Mouse (Mus musculus): ENCODE measurements at regions not wholly inside any gene's neighbourhood (a gene's known extent, or its start where the extent isn't known, plus 50 kb on each side); places are given as distances from the start of the nearest gene placed in this dataset.
"Not testable (repeated sequence)": the region's sequence is repeated elsewhere in the genome, so short reads cannot be mapped to it uniquely, and the experiment has no call there.

DNA sequence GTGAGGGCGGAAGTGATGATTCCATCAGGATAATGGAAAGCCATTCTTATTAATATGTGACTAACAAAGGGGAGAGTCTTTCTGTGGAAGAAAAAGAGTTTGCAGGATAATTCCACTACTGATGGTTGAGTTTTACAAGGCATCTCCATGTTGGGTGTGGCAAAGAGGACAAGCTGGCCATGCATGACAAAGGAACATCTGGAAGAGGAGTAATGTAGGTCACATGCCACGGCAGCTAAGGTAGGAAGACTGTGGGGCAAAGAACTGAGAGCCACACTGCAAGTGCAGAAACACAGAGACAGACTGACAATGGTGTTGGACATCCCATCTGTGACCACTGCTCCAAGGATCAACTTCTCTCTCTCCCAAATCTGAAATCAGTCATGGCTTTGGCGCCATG is 196.4 kb upstream of the Gdi2 start:
- H3K9ac ChIP-seq (replicated peaks) = no peak overlapping the region
- no peak overlapping the region for H3K4me2 ChIP-seq (replicated peaks)
- H3K4me1 ChIP-seq = no peaks in the 10 kb centered on the region
- ATAC-seq (replicated peaks) = no peak
- no peak overlapping the region for H3K4me3 ChIP-seq
- 74% methylated on average over 3 of the region's 3 CpGs for WGBS
- peaks cover 22% of the 10 kb centered on the region; the same call in 1 of the 2 replicates for H3K9me3 ChIP-seq
- H3K27ac ChIP-seq (replicated peaks) = no peak overlapping the region
- no peaks in the 10 kb centered on the region for H3K27me3 ChIP-seq
- H3K36me3 ChIP-seq = no peaks in the 10 kb centered on the region

DNA sequence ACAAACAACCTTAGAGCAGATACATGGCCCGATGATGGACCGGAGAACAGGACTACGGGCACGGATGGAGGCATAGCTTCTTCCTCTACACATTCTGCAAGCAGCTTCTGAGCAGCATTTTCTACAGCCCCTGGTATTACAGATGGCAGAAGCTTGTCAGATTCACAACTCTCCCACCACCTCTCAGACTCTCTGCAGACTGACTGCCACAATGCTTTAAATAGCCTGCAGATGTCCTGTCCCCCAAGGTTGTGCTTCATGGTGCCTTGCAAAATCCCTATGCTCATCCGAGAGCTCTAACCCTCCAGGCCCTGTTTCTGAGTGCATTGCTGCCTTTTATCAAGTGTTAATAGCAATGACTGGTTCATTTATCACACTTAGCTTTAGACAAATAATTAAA is 194.3 kb upstream of the Gdi2 start:
- 92% methylated on average over 5 of the region's 5 CpGs for WGBS
- peaks cover 15% of the 10 kb centered on the region; the same call in 1 of the 2 replicates for H3K9me3 ChIP-seq
- no peak for ATAC-seq (replicated peaks)

DNA sequence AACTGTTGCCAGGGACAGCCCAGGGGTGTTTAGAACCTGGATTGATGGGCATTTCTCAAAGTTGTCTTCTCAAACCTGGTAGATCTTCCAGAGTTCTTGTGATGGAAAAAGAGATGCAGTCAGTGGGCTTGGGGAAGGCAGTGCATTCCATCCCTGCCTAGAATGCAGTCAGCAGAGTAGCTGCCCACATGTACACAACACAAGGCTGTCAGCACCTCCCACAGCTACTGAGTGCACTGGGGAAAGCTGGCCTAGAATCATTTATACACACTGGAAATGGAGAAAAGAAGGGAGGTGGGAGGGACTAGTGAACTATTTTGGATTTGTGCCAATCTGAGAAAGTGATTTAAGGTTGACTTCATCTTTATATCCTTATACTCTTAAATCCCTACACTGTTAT is 183.0 kb upstream of the Gdi2 start:
- H3K9me3 ChIP-seq; H3K4me2 ChIP-seq (replicated peaks); H3K9ac ChIP-seq (replicated peaks); H3K4me3 ChIP-seq; H3K36me3 ChIP-seq; H3K27ac ChIP-seq (replicated peaks); ATAC-seq (replicated peaks): not testable (repeated sequence)
- H3K27me3 ChIP-seq = peaks cover 30% of the 10 kb centered on the region
- H3K4me1 ChIP-seq = peaks cover 17% of the 10 kb centered on the region

More for the DNA sequence above, 194.3 kb upstream of the Gdi2 start:
- Histone ChIP-seq H3K9ac (replicated peaks) (no peak overlapping the region), H3K4me1 (no peaks in the 10 kb centered on the region), H3K36me3 (no peaks in the 10 kb centered on the region), H3K4me2 (replicated peaks) (no peak overlapping the region), H3K27ac (replicated peaks) (no peak overlapping the region), H3K4me3 (no peak overlapping the region), H3K27me3 (no peaks in the 10 kb centered on the region)

DNA sequence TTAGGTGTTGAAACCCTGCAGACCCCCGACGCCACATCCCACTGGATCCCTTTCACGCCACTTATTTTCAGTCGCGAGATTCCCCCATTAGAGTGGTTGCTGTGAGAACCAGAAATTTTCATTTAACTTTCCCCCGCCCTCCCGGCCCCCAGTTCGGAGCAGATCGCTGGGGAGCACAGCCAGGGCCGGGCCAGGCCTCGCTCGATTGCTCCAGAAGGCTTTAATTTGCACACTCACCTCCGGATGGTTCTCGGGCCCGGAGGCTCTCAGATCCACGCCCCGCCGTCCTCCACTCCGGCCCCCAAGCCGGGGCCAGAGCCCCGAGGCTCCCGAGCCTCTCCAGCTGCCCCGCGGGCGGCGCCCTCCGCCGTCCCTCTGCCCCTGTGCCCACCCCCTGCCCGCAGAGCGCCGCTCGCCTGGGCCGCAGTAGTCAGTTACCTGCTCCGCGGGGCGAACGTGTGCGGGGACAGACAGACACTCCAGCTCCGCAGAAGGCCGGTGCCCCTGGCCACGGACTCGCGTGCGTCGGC is 179.7 kb upstream of the Gdi2 start:
- Histone ChIP-seq H3K4me3 (peak overlapping the region; percentile 41), H3K4me1 (peaks cover 31% of the 10 kb centered on the region), H3K9ac (replicated peaks) (no peak overlapping the region), H3K27ac (replicated peaks) (no peak overlapping the region), H3K4me2 (replicated peaks) (peak overlapping the region; percentile 73), H3K9me3 (no peaks in the 10 kb centered on the region), H3K27me3 (peaks cover 46% of the 10 kb centered on the region), H3K36me3 (no peaks in the 10 kb centered on the region)
- no peak; the same call in 1 of the 2 replicates for ATAC-seq (replicated peaks)
- WGBS = 2% methylated on average over 45 of the region's 45 CpGs

DNA sequence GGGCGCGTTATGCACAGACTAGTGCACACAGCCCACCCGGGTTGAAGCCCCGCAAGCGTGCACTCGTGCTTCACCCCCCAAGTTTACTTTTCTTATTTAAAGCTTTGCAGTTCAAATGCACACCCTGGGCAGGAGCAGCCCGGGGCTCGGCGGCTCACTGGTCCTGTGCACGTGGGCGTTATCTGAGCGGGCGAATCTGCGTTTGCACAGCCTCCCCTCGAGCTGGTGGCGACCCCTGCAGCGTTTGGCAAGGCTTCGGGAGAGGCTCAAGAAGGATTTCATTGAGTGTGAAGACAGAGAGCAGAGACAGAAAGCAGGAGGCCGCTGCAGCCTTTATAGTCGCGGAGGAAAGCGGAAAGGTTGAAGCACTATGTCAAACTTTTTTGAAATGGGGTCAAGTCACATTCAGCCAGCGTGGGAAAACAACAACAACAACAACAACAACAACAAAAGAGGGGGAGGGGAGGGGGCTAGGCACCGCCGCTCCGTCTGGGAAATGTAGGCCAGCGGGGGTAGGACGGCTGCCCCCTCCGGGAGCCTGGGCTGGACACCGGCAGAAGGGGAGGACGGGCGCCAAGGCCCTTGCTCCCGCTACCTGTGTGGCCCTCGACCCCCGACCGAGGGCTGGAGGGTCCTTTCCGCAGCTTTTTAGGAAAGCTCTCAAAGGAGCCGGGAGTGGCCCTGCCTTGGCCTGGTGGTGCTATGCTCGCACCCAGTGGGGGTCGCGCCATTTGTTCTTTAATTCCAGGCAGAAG is 178.7 kb upstream of the Gdi2 start:
- no peak overlapping the region for H3K27ac ChIP-seq (replicated peaks)
- peaks cover 31% of the 10 kb centered on the region for H3K4me1 ChIP-seq
- no peaks in the 10 kb centered on the region for H3K36me3 ChIP-seq
- peak overlapping the region; percentile 73 for H3K4me2 ChIP-seq (replicated peaks)
- 0 out of 2 replicates have a peak, but pooled peaks have one; percentile 27 for ATAC-seq (replicated peaks)
- H3K27me3 ChIP-seq = peaks cover 46% of the 10 kb centered on the region
- under 1% methylated on average over 41 of the region's 41 CpGs for WGBS
- no peaks in the 10 kb centered on the region for H3K9me3 ChIP-seq
- H3K4me3 ChIP-seq = peak overlapping the region; percentile 41
- H3K9ac ChIP-seq (replicated peaks) = no peak overlapping the region

DNA sequence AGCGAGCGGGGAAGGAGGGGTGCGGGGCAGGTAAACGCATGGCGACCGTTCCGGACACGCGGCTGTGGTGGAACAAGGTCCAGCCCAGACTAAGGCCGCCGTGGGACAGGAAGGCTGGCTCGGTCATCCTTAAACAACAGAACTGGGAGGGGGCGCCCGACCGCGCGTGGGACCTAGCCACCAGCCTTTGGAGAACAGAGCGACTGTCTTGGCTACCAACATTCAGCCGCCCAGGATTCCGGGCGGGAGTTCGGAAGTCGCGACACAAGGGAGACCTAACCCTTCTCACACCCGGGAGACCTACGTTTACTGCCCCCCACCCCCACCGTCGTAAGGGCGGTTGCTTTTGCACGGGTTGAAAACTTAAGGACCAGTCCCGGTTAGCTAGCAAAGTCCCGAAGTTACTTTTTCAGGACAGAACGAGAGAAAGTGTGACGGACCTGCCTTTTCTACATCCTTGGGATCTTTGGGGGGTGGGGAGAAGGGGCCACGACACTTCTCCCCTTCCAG is 178.1 kb upstream of the Gdi2 start:
- WGBS = under 1% methylated on average over 35 of the region's 35 CpGs

DNA sequence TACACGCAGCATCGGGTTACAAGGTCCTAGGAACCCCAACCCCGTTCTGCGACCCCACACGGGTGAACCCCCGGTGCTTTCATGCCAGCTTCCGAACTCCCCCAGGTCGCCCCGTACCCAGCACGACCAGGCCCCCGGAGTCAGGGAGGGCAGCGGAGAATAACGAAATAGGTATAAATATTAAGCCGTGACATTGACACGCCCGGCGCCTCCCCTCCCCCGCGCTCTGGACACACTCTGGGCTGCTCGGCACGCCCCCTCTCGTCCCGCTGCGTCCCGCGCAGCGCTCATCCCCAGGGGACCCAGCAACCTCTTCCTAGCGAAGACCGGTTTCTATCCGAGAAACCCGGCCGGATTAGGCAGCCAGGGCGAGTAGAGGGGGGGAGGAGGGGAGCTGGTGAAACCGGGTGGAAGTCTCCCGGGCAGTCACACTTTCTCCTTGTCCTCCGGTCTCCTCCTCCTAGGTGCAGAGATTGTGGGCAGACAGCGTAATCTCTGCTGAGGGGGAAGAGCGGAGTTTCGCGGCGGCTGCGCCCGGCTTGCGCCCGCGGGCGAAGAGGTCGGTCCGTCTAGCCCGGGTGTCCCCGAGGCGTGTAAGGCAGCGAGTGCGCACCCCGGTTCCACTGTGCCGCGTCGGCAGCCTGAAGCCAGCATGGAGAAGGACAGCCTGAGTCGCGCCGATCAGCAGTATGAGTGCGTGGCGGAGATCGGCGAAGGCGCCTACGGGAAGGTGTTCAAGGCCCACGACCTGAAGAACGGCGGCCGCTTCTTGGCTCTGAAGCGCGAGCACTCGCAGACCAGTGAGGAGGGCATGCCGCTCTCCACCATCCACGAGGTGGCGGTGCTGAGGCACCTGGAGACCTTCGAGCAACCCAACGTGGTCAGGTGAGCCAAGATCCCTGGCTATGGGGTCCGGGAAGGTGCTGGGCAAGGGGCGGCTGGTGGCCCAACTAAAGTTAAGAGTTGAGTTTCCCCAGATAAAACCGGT is 177.1 kb upstream of the Gdi2 start:
- Histone ChIP-seq H3K27ac (replicated peaks) (no peak overlapping the region), H3K9ac (replicated peaks) (peak overlapping the region; percentile 22; the same call in 1 of the 2 replicates), H3K36me3 (no peaks in the 10 kb centered on the region), H3K4me2 (replicated peaks) (peak overlapping the region; percentile 73), H3K27me3 (peaks cover 41% of the 10 kb centered on the region), H3K4me1 (peaks cover 31% of the 10 kb centered on the region), H3K4me3 (peak overlapping the region; percentile 41), H3K9me3 (no peaks in the 10 kb centered on the region)
- WGBS = 1% methylated on average over 81 of the region's 82 CpGs
- peak; percentile 71 for ATAC-seq (replicated peaks)

More for the DNA sequence above, 178.1 kb upstream of the Gdi2 start:
- Histone ChIP-seq H3K4me2 (replicated peaks) (peak overlapping the region; percentile 73), H3K27me3 (peaks cover 46% of the 10 kb centered on the region), H3K4me3 (peak overlapping the region; percentile 41), H3K4me1 (peaks cover 31% of the 10 kb centered on the region)
- H3K27ac ChIP-seq (replicated peaks); H3K9me3 ChIP-seq; H3K9ac ChIP-seq (replicated peaks); H3K36me3 ChIP-seq: not testable (repeated sequence)
- peak; percentile 44; the same call in 1 of the 2 replicates for ATAC-seq (replicated peaks)

DNA sequence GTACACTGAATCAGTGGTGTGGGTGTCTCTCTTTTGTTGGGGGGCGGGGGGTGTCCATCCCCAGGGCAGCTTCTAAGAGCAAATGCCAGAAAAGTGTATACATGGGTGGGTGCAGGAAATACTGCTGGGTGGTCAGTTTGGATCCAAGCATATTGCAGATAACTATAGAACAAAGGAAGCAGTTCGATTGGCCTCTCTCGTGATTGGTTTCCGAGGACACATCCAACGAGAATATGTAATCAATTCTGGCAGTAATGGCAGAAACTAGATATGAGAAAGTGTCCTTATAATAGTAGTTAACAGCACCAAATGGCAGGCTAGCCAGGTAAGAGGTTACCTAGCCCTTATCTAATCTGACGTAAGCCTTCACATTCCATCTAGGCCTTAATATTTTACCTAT is 165.2 kb upstream of the Gdi2 start:
- Histone ChIP-seq H3K36me3 (no peaks in the 10 kb centered on the region), H3K4me2 (replicated peaks) (no peak overlapping the region), H3K4me3 (no peak overlapping the region), H3K9me3 (no peaks in the 10 kb centered on the region), H3K4me1 (no peaks in the 10 kb centered on the region), H3K27me3 (no peaks in the 10 kb centered on the region), H3K27ac (replicated peaks) (no peak overlapping the region), H3K9ac (replicated peaks) (no peak overlapping the region)
- WGBS = 68% methylated on average over 6 of the region's 6 CpGs
- no peak for ATAC-seq (replicated peaks)

DNA sequence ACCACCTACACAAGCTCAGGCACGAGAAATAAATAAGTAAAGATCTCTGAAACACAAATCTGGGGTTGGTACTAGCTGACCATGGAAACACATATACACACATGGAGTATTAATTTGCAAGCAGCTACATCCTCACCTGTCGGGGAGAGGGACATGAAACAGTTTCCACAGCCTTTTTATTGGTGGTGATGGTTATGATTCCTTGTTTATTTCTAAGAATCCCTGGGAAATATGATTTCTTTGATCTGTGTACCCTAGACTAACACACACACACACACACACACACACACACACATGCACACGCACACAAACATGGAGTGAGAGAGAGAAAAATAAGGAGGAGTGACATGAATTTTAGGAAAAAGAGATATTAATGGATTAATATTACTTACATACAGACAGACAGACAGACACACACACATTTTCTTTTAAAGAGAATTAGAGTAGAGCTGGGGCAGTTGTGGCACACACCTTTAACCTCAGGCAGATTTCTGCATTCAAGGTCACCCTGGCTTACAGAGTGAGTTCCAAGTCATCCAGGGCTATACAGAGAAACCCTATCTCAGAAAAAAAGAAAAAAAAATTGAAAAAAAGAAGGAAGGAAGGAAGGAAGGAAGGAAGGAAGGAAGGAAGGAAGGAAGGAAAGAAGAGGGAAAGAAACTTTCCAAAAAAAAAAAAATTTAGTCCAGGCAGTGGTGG is 164.2 kb upstream of the Gdi2 start:
- 44% methylated on average over 3 of the region's 3 CpGs for WGBS
- H3K27me3 ChIP-seq; H3K4me2 ChIP-seq (replicated peaks); H3K9me3 ChIP-seq; H3K27ac ChIP-seq (replicated peaks); H3K4me1 ChIP-seq; H3K9ac ChIP-seq (replicated peaks); H3K4me3 ChIP-seq; H3K36me3 ChIP-seq; ATAC-seq (replicated peaks): not testable (repeated sequence)

DNA sequence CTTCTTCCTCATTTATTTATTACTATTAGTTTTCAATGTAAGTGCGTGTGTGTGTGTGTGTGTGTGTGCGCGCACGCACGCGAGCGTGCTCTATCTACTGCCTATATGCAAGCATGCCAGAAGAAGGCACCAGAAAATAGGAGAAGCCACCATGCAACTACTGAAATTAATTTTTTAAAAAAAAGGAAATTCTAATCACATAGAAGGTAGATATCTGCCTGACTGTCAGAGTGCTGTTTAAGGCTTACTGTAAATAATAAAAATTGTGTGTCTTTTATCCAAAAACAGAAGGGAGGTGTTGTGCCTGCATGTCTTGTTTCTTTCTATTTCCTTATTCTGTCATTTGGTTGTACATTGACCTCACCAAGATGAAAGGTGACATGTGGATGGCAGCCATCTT is 163.1 kb upstream of the Gdi2 start:
- Histone ChIP-seq H3K4me2 (replicated peaks) (no peak overlapping the region), H3K4me3 (no peak overlapping the region), H3K9me3 (no peaks in the 10 kb centered on the region), H3K36me3 (no peaks in the 10 kb centered on the region), H3K27ac (replicated peaks) (no peak overlapping the region), H3K9ac (replicated peaks) (no peak overlapping the region), H3K4me1 (no peaks in the 10 kb centered on the region), H3K27me3 (no peaks in the 10 kb centered on the region)
- 98% methylated on average over 7 of the region's 7 CpGs for WGBS
- no peak for ATAC-seq (replicated peaks)

DNA sequence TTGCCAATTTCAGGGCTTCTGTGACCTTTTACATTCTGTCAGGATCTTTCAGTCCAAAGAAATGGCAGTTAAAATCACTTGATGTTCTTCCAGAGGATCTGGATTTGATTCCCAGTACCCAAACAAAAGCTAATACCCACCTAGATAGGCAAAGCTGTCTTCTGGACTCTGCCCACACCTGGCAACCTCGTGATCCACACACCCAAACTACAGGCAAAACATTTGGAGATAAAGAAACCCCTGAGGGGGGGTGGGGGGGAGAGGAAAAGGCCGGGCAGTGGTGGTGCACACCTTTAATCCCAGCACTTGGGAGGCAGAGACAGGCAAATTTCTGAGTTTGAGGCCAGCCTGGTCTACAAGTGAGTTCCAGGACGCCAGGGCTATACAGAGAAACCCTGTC is 160.1 kb upstream of the Gdi2 start:
- H3K4me2 ChIP-seq (replicated peaks); H3K4me1 ChIP-seq; H3K4me3 ChIP-seq; H3K9me3 ChIP-seq; H3K36me3 ChIP-seq; H3K27ac ChIP-seq (replicated peaks); H3K9ac ChIP-seq (replicated peaks); ATAC-seq (replicated peaks); H3K27me3 ChIP-seq: not testable (repeated sequence)
- WGBS = 62% methylated on average over 3 of the region's 3 CpGs
